Mouse (Mus musculus) retina, embryonic 14.5 days (tissue): ENCODE data around the gene Mylk.

Experiments used
- DNase-seq: peaks from one replicate; pipeline ENCODE4 v3.0.0-alpha.2; 2015; ENCODE audit warnings: low spot score

Mylk gene

DNA sequence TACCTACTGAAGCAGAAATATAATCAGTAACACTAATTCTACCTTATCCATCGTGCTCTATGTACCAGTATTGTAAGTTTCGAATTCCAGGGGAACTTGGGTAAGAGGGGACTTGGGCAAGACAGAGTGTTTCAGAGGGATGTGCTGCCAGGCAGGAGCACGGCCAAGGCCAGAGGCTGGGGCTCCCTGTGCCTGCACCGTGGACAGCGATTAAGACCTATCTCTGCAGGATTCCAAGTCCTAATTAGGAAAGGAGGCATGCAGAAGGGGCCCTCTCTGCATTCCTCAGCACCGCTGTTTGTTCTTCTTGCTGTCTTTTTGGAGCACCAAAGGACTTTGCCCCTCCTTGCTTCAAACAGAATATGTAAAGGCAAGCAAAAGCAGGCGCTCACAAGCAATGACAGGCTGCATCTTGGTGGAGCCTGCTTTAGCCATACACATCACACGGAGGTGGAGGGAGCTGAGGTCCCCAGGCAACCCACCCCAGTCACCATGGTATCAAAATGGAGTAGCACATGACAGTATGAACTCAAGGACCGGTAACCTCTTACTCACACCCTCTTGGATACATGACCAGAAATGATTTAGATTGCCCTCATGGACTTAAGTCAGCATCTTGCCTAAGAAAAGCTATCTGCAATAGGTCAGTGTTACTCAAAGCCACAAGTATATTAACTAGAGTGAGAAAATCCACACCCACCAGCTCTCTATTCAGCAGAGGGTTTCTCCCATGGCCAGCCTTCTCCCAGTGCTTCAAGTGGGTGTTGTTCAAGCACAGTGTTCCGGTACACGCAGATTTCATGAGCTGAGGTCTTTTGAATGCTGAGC lies 239.4 kb downstream of the Mylk start:
- DNase-seq, result peak; percentile 50

DNA sequence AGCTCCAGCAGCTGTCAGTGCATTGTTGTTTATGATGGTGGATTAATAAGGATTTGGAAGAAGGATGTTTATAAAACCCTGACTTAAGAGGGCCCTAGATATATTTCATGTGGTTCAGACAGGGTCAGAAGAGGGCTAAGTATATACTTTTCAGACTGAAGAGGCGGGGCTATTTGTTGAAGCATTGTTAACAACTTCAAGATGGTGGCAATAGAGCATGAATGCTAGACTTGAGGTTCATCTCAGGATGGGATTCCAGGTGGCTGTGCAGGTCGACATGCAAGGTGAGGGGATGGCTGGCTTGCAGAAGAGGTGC lies 240.0 kb downstream of the Mylk start:
- no peak for DNase-seq

DNA sequence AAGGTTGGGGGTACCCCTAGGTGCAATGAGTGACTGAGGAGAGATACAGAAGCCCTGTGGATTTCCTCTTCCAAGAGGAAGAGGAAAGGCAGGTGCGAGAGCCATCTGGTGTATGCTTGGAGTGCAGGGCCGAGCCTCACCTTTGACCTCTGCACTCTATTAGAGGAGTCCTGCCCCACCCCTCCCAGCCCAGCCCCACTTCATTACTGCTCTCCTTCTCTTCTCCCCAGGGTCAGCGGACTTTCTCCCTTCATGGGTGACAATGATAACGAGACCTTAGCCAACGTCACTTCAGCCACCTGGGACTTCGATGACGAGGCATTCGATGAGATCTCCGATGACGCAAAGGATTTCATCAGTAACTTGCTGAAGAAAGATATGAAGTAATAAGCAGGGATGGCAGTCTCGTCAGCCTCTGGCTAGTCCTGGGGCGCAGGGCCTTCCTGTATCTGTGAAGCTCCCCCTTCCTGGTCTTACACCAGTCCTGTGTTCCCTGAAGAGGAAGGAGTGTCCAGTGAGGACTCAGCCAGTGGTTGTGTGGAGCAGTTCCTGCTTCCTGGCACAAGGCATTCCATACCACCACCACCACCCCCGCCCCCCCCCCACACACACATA lies 241.3 kb downstream of the Mylk start:
- DNase-seq, result no peak

DNA sequence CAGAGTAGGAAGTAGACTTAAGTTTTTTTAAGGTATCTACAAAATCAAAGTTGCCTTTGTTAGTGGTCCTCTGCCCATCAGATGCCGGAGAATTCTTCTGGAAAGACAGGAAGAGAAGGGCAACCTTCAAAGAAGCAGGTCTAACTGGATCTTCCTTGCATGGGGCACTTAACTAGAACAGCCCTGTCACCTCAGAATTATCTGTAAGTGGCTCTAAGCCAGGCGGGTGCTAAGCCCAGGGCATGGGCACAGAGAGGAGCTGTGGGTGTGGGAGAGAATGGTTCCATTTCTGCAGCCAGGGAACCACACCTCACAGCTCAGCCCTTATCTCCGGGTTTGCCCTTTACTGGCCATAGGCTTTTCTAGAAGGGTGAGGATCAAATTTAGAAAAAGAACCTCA lies 246.4 kb downstream of the Mylk start:
- no peak for DNase-seq

DNA sequence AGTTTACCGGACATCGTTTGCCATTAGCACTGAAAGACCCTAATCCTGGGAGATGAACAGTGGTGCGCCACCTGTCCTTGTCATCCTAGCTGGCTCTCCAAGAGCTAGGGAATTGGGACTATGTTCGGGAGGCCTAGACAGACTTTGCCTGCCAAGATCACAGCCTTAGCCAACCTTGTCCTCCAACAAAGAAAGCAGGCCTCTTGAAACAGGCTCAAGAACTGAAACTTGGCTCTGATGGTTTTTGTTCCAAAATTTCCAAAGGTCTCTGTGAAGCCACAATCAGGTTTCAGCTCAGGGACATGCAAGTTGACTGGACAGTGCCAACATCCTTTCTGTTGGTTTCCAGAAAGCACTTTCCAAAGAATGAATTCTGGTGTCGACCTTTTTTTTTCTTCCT lies 247.8 kb downstream of the Mylk start:
- no peak for DNase-seq

DNA sequence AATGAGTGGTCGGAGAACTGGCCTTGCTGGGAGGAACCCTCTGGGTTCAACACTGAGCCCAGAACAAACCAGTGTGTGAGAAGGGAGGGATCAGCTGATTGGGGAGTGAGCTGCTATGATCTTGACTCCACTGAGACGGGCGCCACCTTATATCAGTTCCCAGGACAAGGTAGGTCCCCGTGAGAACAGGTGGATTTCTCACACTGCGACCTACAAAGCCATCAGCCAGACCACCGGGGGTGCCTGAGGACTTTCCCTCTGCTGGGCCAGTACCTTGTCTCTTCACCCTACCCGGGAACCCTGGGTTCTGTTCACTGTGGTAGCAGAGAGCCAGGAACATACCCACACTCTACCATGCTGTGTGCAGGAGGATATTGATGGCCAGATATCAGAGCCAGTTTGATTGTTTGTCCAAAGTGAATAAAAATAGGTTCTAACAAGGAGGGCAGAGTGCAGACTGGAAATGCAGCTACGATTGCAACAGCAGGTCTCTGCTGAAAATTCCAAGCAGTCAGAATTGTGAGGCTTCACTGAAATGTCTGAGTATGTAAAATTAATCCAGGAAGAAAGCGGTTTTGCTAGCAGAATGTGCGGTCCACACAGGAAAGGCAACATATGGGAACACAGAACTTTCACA lies 248.8 kb downstream of the Mylk start:
- DNase-seq, result no peak

DNA sequence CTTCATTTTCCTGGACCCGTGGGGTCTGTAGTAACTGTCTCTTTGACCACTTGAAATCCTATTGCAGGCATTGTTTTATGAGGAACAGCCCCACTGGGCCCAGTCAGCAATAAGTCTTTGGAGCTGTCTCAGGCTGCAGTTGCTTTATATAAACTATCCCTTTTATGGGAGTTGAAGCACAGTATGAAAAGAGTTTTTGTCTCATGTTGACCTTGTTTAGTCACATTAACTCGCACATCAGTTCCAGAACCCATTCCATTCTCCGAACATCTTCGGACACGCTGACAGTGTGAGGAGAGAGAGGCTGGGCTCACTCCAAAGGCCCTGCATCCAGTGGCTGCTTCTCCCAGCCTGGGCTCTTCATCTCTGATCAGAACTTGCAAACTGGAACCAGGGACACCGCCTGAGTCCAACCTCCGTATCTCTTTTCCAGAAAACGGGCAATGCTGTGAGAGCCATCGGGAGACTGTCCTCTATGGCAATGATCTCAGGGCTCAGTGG lies 249.7 kb downstream of the Mylk start:
- no peak for DNase-seq

DNA sequence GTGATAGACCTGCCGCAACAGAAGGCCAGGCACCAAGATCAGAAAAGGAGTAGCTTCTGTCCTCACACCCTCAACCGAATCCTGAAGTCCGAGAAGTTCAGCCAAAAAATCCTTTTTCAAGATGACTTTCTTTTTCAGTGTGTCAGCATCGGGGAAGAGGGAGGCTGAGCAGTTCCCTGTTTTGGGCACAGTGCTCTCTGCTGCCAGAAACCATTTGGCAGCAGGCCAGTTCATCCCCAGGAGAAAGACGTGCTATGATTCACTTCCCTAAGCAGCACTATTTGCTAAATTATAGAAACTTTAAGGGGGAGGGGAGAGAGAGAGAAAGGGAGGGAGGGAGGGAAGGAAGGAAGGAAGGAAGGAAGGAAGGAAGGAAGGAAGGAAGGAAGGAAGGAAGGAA lies 251.1 kb downstream of the Mylk start:
- no peak for DNase-seq

DNA sequence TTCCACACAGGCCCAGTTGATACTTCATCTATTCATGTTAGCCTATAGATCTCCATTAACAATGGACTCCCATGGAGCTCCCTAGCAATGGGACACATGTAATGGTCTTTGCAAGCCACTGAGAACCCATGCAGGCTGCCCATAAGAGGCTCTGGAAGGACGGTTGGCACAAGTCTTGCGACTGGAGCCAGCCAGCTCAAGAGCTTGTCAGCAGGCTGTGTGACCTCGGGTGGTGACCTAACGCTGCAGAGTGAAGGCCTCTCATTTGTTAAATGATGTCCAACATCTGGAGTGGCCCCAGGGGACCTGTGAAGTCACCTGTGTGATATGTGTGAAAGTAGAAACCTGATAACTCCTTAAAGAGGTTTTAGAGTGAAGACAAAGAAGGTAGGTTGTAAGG lies 252.0 kb downstream of the Mylk start:
- no peak for DNase-seq

DNA sequence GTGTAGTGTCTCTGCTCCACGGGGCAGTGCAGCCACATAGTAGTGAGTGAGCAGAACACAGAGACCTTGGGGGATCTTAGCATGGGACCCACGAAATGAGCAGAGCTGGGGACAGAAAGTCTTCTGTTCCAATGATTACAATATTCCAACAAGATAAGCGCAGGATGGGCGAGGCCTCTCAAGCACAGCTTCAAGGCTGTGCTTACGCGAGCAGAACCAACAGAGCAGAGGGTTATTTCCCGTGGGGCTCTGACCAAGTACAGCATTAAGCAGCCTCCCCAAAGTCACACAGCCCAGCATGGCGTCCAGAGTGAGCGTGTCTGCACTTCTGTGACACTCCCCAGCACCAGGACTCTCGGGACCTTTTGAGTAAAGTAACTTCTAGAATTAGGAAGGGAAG lies 252.6 kb downstream of the Mylk start:
- DNase-seq, result no peak

DNA sequence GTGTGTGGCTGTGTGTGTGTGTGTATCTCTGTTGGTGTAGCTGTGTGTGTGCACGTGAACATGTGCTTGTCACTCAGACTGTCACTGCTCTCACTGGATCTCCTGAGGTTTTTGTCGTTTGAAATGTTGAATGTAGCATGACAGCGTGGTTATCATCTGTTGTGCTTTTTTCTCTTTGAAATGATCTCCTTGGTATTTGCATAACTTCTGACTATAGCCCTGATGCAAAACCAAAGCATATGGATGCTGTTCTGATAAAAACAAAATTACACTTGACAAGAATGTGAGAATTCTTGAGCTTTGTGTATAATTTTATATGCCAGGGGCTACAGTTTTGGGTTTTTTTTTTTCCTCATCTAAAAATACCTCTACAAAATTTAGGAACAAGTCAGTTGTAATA lies 254.0 kb downstream of the Mylk start:
- DNase-seq, result no peak

DNA sequence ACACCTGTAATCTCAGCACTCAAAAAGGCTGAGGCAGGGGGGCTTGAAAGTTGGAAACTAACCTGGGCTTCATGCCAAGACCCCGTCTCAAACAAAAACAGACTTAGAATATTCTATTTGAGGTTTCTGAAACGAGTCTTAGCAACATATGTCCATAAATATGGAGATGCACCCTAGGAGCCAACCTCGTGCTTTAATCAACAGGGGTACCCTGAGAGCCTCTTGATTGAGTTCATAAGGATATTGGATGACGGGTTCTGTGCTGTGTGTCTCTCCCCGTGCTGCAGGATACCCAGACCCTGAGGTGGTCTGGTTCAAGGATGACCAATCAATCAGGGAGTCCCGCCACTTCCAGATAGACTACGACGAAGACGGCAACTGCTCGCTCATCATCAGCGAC lies 255.0 kb downstream of the Mylk start:
- no peak for DNase-seq

DNA sequence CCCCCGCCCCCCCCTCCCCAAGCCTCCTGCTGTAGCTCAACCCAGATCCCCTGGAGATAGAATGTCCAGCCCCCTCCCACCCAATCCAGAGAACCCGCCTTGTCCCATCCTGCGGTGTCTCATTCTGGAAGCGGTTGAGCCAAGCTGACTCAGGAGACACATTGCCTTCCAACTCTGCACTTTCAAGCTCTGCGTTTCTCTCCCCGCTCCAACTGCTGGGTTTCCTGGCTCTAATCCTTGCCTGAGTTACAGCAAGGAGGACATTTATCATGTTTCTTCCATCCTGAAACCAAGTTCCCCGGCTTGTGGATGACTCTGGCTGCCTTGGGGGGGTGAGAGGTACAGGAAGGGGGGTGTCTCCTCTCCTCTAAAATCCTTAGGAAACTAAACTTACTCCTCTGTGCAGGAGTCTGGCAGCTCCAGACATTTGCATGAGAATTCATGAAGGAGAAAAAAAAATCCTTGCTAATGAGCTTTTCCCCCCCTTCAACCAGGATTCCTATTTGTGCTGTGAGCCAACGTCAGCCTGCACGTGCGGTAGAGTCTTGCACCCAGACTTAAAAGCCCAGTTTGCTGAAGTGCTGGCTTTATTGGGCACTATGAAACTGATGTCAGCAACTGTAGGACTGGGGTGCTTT lies 256.0 kb downstream of the Mylk start:
- DNase-seq, result no peak

DNA sequence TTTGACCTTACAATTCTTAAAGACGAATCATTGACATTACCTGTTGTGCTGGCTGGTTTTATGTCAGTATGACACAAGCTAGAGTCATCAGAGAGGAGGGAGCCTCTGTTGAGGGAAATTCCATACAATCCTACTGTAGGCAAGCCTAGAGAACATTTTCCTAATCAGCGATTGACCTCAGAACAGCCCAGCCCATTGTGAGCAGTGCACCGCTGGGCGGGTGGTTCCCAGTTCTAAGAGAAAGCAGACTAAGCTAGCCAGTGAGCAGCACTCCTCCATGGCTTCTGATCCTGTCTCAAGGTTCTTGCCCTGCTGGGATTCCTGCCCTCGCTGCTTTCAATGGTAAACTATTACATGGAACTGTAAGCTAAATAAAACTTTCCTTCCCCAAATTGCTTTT lies 259.3 kb downstream of the Mylk start:
- no peak for DNase-seq

DNA sequence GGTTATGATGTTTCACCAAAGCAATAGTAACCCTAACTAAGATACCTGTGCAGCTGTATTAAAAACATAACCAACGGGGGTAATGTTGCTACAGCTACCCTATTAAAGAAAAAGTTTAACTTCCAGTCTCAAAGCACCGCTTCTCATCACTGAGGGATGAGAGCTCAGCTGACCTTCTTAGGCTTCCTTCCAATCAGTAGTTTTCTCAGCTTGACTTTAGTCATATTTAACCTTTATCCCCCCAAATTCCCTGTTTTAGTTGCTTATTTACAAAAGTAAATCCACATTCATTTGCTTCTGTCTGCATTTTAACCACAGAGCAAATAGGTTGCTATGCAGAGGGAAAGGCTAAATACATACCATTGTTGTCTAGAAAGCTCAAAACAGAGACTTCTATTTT lies 259.7 kb downstream of the Mylk start:
- DNase-seq, result no peak

DNA sequence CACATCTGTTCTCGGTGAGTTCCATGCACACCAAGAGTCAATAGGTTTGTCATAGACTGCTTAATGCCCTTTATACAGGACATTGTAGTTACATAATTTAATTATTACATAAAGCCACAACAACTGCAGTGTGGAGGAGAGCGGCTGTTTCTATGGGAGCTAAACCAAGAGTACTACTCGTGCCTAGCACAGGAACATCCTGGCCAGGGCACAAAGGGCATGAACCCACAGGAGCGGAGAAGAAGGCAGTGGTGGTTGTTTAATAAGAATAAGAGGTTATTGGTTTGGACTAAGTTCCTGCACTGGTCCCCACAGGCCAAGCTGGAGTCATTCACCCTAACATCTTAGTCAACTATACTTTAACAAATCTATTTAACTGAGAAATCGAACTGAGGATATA lies 261.2 kb downstream of the Mylk start:
- DNase-seq, result no peak

DNA sequence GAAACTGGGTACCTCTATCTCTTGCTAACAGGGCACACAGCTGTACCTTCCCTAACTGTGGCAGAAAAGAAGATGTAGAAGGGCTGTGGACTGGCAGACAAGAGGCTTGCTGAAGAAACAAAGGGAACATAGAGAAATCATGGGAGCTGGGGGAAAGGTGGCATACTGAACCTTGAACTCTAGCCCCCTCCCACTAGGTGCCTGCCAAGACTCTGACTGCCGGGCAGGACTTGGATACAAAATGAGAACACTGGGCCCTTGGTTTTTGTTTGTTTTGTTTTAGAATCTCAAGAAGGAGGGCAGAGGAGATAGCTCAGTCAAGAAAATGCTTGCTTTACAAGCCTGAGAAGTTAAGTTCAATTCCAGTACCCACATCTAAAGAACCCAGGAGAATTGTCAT lies 262.4 kb downstream of the Mylk start:
- no peak for DNase-seq

DNA sequence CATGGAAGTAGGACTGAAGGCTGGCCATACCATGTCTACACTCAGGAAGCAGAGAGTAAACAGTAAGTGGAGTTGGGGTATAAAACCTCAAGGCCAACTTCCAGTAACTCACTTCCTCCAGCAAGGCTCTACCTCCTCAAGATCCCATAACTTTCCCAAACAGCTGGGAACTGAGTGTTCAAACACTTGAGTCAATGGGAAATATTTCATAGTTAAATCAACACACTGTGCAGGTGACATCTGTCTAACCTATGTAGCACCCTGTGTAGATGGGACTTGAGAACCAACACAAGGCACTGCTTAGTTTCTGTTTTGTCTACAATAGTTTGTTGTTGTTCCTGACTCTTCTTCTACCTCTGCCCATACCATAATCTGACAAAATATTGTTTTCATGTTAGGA lies 263.4 kb downstream of the Mylk start:
- DNase-seq, result no peak

DNA sequence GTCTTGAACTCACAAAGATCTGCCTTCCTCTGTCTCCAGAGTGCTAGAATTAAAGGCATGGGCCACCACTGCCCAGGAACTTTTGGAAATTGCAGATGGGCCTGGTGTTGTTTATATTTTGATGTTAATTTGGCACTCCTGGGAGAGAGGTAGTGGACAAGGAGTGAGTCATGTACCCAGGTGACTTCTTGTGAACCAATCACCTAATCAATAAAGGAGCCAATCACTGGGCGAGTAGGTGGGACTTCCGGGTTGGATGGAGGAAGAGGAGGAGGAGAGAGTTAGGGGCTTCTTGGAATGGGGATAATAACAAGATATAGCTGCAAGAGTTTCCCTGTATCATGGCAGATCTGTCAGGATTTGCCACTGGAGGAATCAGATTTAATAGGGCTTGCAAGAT lies 268.5 kb downstream of the Mylk start:
- DNase-seq, result no peak

DNA sequence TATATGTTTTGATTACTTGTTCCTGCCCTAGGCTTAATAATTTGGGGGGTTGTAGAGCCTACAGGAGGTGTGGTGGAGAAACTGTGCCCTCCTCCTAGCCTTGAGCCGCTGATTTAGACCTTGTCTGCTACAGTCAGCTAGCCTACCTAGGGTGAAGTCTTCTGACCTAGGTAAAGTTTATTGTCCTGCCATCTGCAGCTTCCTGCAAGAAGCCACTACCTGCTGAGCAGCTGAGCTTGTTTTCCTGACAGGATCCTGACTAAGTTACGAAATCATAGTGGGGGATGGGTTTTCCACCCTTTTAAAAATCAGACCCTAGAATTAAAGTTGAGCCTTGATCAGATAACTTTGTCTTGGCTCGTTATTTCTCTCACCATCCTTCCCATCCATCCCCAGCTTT lies 271.5 kb downstream of the Mylk start:
- no peak for DNase-seq

DNA sequence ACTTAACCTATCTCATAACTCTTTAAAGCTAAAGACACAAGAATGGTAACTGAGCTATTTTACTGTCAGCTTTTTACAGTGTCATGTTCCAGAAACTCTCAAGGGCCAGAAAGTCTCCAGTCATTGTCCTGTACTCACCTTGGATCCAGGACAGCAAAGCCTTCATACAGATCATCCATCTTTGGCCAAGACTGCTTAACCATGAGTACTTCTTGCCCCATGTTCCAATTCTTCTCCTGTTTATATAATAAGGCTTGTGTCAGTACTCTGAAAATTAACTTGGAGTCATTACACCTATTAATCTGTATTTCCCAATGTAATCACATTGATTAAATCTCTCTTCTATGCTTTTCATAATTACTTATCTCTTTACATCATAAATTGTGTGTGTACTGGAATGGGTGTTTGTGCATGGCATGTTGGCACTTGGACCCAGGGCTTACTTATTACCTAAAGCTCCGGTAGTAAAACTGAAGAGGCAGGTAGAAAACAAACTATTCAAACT lies 273.5 kb downstream of the Mylk start:
- DNase-seq, result no peak

DNA sequence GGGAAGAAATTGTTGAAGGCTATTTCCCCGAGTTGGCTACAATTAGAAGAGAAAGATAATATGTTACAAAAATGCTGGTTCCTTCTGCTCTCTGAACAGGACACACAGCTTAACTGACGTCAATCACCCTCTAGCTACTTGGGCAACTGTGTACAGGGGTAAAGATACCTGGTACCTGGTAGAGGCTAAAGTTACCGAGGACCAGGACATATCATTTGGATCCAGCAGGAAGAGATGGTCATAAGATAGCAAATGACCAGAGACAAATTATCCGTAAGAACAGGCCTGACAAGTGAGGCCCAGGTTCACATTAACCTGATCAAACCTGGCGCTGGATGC lies 276.9 kb downstream of the Mylk start:
- no peak for DNase-seq
